Mouse (Mus musculus): Measurements from ENCODE around the gene Polr1c.

GRCm38 (mm10) chr17:46284653-46285052, 36.8 kb upstream of the Polr1c start:
- no peak for TF ChIP-seq CTCF (IDR thresholded peaks at IDR 0.05; ENCODE audit: control insufficient read depth, insufficient read depth, insufficient read length)
- TF ChIP-seq FOSL1 (IDR thresholded peaks at IDR 0.05; ENCODE audit: insufficient read depth, low read length, poor library complexity, severe bottlenecking) = no peak
- TF ChIP-seq MAX (IDR thresholded peaks at IDR 0.05) = no peak
- TF ChIP-seq CEBPB (IDR thresholded peaks at IDR 0.05; ENCODE audit: low read depth) = no peak
- no peak for TF ChIP-seq USF1 (IDR thresholded peaks at IDR 0.05; ENCODE audit: low read depth)
- TF ChIP-seq MYOG (IDR thresholded peaks at IDR 0.05; ENCODE audit: control insufficient read depth, extremely low read depth, insufficient read length) = no peak

All from C2C12 (cell line).